ENCODE assay signal across 17 mouse cellular contexts in the genomic region with DNA sequence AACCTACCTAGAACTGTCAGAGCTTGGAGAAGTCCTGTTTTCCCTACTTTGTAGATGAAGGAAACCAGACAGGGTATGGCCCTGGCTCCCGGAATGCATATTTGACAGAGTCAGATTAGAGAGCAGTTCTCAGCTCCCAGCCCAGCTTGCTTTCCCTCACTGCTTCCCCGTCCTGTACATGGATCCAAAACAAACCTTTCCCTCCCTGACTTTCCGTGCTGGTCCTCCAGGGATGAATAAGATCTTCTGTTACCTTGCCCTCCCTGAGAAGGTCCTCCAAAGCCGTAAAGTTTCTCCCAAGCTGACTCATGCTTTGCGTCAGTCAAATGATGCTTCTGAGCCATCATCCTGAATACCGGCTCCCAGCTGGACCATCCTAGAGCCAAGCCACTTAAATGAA.
DNase-seq lines count a peak whose midpoint lies in the region; ATAC-seq and TF ChIP-seq lines count a peak whose summit lies in the region.
"Had no signal": no experiment of that assay in that cellular context is flagged by ENCODE, and none has a peak within 500 bp of the region (broad histone marks: within the 10 kb centered on the region; RNA-seq: fewer than 3 reads in every experiment).

No protein-coding gene starts in this region.

- DNase-seq in embryonic facial prominence, embryonic 10.5 days (ENCODE audit: low spot score) = no peak
- no peak for DNase-seq in adrenal gland, adult 18-20 months (ENCODE audit: low spot score in 2 of 2)
- DNase-seq in left cerebral cortex, postnatal 10 days (ENCODE audit: extremely low spot score in 1 of 2, low spot score in 2 of 2) = no peak
- no peak for DNase-seq in lung, postnatal 14 days
- DNase-seq: cerebellum, postnatal 25 days; gastrocnemius, postnatal 36 days; kidney, adult 18-20 months; liver; right cerebral cortex, postnatal 4 days had no signal

- H3K4me1 ChIP-seq in embryonic facial prominence, embryonic 12.5 days = no peaks in the 10 kb centered on the region
- no peaks in the 10 kb centered on the region for H3K4me1 ChIP-seq in embryonic facial prominence, embryonic 10.5 days
- peaks cover 2 to 7% of the 10 kb centered on the region in 2 experiments; a peak in 3 of 4 replicates for H3K4me1 ChIP-seq in heart, embryonic 14.5 days (ENCODE audit: control insufficient read depth in 2 of 2, insufficient read depth in 2 of 2, low read length in 2 of 2)
- peaks cover 7% of the 10 kb centered on the region; the same call in 1 of the 2 replicates for H3K4me1 ChIP-seq in limb, embryonic 15.5 days
- H3K4me1 ChIP-seq: embryonic facial prominence, embryonic 13.5 days; forebrain, embryonic 12.5 days; neural tube, embryonic 12.5 days had no signal

- 0 out of 2 replicates have a peak, but pooled peaks have one; percentile 10 for ATAC-seq in embryonic facial prominence, embryonic 12.5 days (ENCODE audit: insufficient number of reproducible peaks, insufficient read depth, low FRiP score, low TSS enrichment)
- peak; percentile 83 for ATAC-seq in heart, embryonic 14.5 days (ENCODE audit: insufficient number of reproducible peaks, insufficient read depth, low FRiP score, low read depth)
- ATAC-seq in limb, embryonic 15.5 days (ENCODE audit: insufficient number of reproducible peaks, low FRiP score, low TSS enrichment, low read depth) = peak; percentile 86

- H3K9me3 ChIP-seq in embryonic facial prominence, embryonic 12.5 days = no peaks in the 10 kb centered on the region
- H3K9me3 ChIP-seq in embryonic facial prominence, embryonic 10.5 days = no peaks in the 10 kb centered on the region
- no peaks in the 10 kb centered on the region for H3K9me3 ChIP-seq in heart, embryonic 14.5 days (ENCODE audit: control insufficient read depth, low read length)
- H3K9me3 ChIP-seq in limb, embryonic 15.5 days = no peaks in the 10 kb centered on the region
- H3K9me3 ChIP-seq: embryonic facial prominence, embryonic 13.5 days; forebrain, embryonic 12.5 days; neural tube, embryonic 12.5 days had no signal

- H3K4me3 ChIP-seq in embryonic facial prominence, embryonic 12.5 days = no peak overlapping the region
- H3K4me3 ChIP-seq in embryonic facial prominence, embryonic 10.5 days = no peak overlapping the region
- H3K4me3 ChIP-seq in C2C12 (ENCODE audit: insufficient read depth, poor library complexity, severe bottlenecking) = no peak overlapping the region
- H3K4me3 ChIP-seq in heart, embryonic 14.5 days (ENCODE audit: control insufficient read depth in 1 of 2, insufficient read depth in 1 of 2, low read depth in 1 of 2, low read length in 2 of 2) = no peak overlapping the region
- H3K4me3 ChIP-seq in limb, embryonic 15.5 days = no peak overlapping the region
- H3K4me3 ChIP-seq: embryonic facial prominence, embryonic 13.5 days; forebrain, embryonic 12.5 days; neural tube, embryonic 12.5 days had no signal

- no peaks in the 10 kb centered on the region for H3K79me2 ChIP-seq in C2C12 (ENCODE audit: control insufficient read depth, insufficient read depth)

- H3K27ac ChIP-seq in embryonic facial prominence, embryonic 12.5 days = no peak overlapping the region
- H3K27ac ChIP-seq in embryonic facial prominence, embryonic 10.5 days (replicated peaks) = no peak overlapping the region
- peak overlapping the region; percentile 47 to 49; a peak in 1 of 4 replicates for H3K27ac ChIP-seq in heart, embryonic 14.5 days (replicated peaks in 1 of 2; ENCODE audit: control insufficient read depth in 1 of 2, insufficient read depth in 1 of 2, low read depth in 2 of 2, low read length in 2 of 2)
- H3K27ac ChIP-seq in limb, embryonic 15.5 days = peak overlapping the region; percentile 35; the same call in 1 of the 2 replicates
- H3K27ac ChIP-seq: embryonic facial prominence, embryonic 13.5 days; forebrain, embryonic 12.5 days; hindbrain, embryonic 14.5 days; neural tube, embryonic 12.5 days had no signal

- H3K36me3 ChIP-seq in embryonic facial prominence, embryonic 12.5 days = no peaks in the 10 kb centered on the region
- no peaks in the 10 kb centered on the region for H3K36me3 ChIP-seq in embryonic facial prominence, embryonic 10.5 days (replicated peaks)
- H3K36me3 ChIP-seq in C2C12 (ENCODE audit: control insufficient read depth, insufficient read depth) = no peaks in the 10 kb centered on the region
- H3K36me3 ChIP-seq in heart, embryonic 14.5 days (ENCODE audit: control insufficient read depth, insufficient read depth, low read length) = no peaks in the 10 kb centered on the region
- no peaks in the 10 kb centered on the region for H3K36me3 ChIP-seq in limb, embryonic 15.5 days
- H3K36me3 ChIP-seq: embryonic facial prominence, embryonic 13.5 days; forebrain, embryonic 12.5 days; neural tube, embryonic 12.5 days had no signal

- intact Hi-C loops in left cerebral cortex, postnatal 10 days (cut with DNase I) = no loop called here

- H3K4me2 ChIP-seq in embryonic facial prominence, embryonic 12.5 days (replicated peaks) = no peak overlapping the region
- no peak overlapping the region for H3K4me2 ChIP-seq in heart, embryonic 14.5 days (ENCODE audit: low read length)
- no peak overlapping the region for H3K4me2 ChIP-seq in limb, embryonic 15.5 days
- H3K4me2 ChIP-seq: embryonic facial prominence, embryonic 13.5 days; forebrain, embryonic 12.5 days; hindbrain, embryonic 14.5 days; neural tube, embryonic 12.5 days had no signal

- no peaks in the 10 kb centered on the region for H3K27me3 ChIP-seq in embryonic facial prominence, embryonic 12.5 days
- H3K27me3 ChIP-seq in embryonic facial prominence, embryonic 10.5 days (replicated peaks; ENCODE audit: low read depth, poor library complexity, severe bottlenecking) = no peaks in the 10 kb centered on the region
- no peaks in the 10 kb centered on the region for H3K27me3 ChIP-seq in C2C12 (ENCODE audit: control insufficient read depth, insufficient read depth, insufficient read length)
- H3K27me3 ChIP-seq in heart, embryonic 14.5 days (ENCODE audit: control insufficient read depth, insufficient read depth, low read length) = no peaks in the 10 kb centered on the region
- H3K27me3 ChIP-seq in limb, embryonic 15.5 days = no peaks in the 10 kb centered on the region
- H3K27me3 ChIP-seq: embryonic facial prominence, embryonic 13.5 days; forebrain, embryonic 12.5 days; neural tube, embryonic 12.5 days had no signal

- WGBS in embryonic facial prominence, embryonic 12.5 days = 44% methylated on average over 6 of the region's 6 CpGs
- 71% methylated on average over 6 of the region's 6 CpGs for WGBS in embryonic facial prominence, embryonic 10.5 days
- 30% methylated on average over 6 of the region's 6 CpGs for WGBS in heart, embryonic 14.5 days
- 36% methylated on average over 6 of the region's 6 CpGs for WGBS in limb, embryonic 15.5 days

- TF ChIP-seq CTCF in C2C12 (IDR thresholded peaks at IDR 0.05; ENCODE audit: control insufficient read depth, insufficient read depth, insufficient read length) = no peak

- no peak overlapping the region for H3K9ac ChIP-seq in embryonic facial prominence, embryonic 12.5 days
- no peak overlapping the region for H3K9ac ChIP-seq in heart, embryonic 14.5 days (ENCODE audit: low read length)
- H3K9ac ChIP-seq in limb, embryonic 15.5 days = no peak overlapping the region
- H3K9ac ChIP-seq: embryonic facial prominence, embryonic 13.5 days; forebrain, embryonic 12.5 days; hindbrain, embryonic 14.5 days; neural tube, embryonic 12.5 days had no signal

- H3K79me3 ChIP-seq in C2C12 (ENCODE audit: low read depth) = no peaks in the 10 kb centered on the region

- no peak overlapping the region for H3ac ChIP-seq in C2C12 (ENCODE audit: control insufficient read depth, insufficient read length, low read depth)

TF ChIP-seq in C2C12, 6 proteins besides CTCF, POLR2A, EP300 and RAD21:
- TF ChIP-seq CEBPB (IDR thresholded peaks at IDR 0.05; ENCODE audit: low read depth) (no peak), FOSL1 (IDR thresholded peaks at IDR 0.05; ENCODE audit: insufficient read depth, low read length, poor library complexity, severe bottlenecking) (peak; percentile 9)

Comparison
In these comparisons a context has a peak if more than half of its experiments do, and no peak if none do; other contexts are left out.
1. ATAC-seq: peak in every context shown above with its lines; median percentile 86 in limb, embryonic 15.5 days; 83 in heart, embryonic 14.5 days; 10 in embryonic facial prominence, embryonic 12.5 days.
2. H3K27ac ChIP-seq: peak in heart, embryonic 14.5 days (2 of 2) and limb, embryonic 15.5 days (single experiment); none in embryonic facial prominence, embryonic 12.5 days (single experiment) and embryonic facial prominence, embryonic 10.5 days (single experiment).